Mouse (Mus musculus) brain, embryonic 14.5 days (tissue): ENCODE results near the gene Tada2b. TPM values are rescaled to one million over a fixed set of nuclear protein-coding genes. Genes with fewer than 3 reads are reported as not detected.

Experiments used
- DNase-seq: peaks from one replicate; pipeline ENCODE4 v3.0.0-alpha.2; 2011; ENCODE audit warnings: low read depth
- CTCF ChIP-seq: fragments of 200-500 bp; IDR thresholded peaks from 2 replicates; pipeline ENCODE4 v1.5.1; 2012; ENCODE audit warnings: inconsistent platforms, mild to moderate bottlenecking, moderate library complexity, borderline replicate concordance; ENCODE audit not compliant: insufficient read depth, insufficient read length; ENCODE audit errors: extremely low read depth
- POLR2A ChIP-seq: fragments of 200-500 bp; IDR thresholded peaks from 2 replicates; pipeline ENCODE4 v1.6.1; 2012; ENCODE audit warnings: mild to moderate bottlenecking, inconsistent platforms, borderline replicate concordance; ENCODE audit not compliant: poor library complexity, insufficient read depth, insufficient read length, severe bottlenecking; ENCODE audit errors: extremely low read depth
- polyA plus RNA-seq: library from polyadenylated mRNA; depleted of rRNA; stranded (reverse); fragments of >200 nt; gene quantifications from 2 replicates; pipeline ENCODE4 v1.2.3, GENCODE M21; 2012; rRNA removed

Gene Tada2b
- 16.9 and 19.8 TPM in 2 replicates for polyA plus RNA-seq

DNA sequence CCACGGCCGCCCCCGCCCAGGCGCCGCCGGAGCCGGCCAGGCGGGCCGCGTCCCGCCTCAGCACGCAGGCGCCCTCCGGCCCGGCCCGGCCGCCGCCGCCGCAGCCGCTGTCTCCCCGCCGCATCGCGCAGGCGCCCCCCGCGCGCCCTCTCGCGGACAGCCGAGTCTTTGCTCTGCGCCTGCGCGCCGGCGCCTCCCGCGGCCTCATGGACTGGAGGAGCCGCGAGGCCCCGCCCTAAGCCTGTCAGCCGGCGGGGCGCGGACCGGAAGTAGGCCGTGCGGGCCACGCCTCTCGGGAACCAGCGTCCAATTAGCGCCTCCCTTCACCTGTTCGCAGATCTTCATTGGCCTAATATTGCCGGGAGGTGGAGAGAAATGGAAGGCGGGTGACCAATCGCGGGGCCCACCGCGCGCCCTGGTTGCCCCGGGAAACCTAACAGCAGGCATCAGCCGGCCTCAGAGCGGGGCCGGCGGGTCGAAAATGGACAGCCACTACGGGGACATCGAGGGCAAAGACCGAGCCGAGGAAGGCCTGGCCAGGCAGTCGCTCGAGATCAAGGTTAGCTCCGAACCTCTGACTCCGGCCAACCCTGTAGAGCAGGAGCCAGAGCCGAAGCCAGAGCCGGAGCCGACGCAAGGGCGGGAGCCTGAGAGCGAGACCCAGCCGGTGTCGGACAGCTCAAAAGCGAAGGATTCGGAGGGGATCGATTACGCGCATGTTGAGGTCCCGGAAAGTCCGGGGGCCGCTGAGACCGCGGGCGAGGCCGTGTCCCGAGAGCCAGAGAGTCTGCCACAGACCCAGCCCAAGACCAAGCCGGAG, at the start of gene Tada2b, which contains the start of gene Ccdc96:
Gene Tada2b (minus strand): TSS at position 115 of the 820 bp plus-strand sequence.
Gene Ccdc96 (plus strand): TSS at position 418 of the 820 bp plus-strand sequence.
- TF ChIP-seq POLR2A (0 out of 2 replicates have a peak, but pooled peaks have one; percentile 32), CTCF (peak; percentile 49; the same call in 1 of the 2 replicates)
- peak; percentile 100 for DNase-seq

DNA sequence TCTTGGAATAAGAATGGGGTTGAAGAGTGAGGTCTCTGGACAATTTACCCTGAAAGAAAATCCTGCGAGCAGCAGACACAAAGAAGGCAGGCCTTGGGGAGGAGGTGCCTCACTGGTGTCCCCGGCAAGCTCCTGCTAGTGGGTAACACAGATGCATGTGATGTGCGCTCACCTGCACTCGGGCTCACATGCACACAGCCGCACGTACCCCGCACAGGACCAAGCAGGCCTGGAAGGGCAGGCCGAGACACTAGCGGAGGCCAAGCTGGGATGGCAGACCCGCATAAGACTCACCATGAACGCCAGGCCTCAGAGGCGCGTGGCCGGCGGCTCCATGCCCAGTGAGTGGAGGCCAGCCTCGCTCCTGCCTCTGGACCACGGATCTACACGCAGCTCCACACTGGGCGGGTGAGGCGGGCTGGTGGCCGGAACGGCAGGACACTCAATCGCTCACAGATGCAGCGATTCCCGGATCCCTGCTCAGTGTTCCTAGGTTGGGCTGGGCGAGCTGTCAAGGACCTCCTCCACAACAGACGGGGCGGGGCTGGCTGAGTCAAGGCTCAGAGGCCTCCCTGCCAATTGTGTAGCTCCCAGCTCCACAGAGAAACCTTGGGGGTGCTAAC, 46.2 kb upstream of the Tada2b start:
- TF ChIP-seq CTCF (no peak), POLR2A (no peak)
- DNase-seq, result peak; percentile 97

DNA sequence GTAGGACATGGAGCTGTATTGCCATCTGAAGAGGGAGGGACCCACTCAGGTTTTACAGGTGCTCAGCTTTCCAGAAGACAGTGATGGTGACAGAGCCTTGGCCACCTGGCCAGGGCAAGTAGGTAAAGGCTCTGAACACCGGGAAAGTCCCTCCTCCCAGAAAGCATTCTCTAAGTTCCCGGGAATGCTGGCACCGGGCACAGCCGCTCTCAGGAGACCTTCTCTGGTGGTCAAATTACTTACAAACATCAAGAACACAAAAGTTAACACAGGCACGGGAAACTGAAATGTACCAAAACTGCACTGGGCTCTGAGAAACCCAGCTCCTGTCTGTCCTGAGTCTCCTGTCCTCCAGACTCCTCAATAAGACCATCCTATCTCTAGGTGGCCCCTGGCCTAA, 45.6 kb upstream of the Tada2b start:
- no peak for TF ChIP-seq CTCF
- TF ChIP-seq POLR2A, result no peak
- peak; percentile 32 for DNase-seq

DNA sequence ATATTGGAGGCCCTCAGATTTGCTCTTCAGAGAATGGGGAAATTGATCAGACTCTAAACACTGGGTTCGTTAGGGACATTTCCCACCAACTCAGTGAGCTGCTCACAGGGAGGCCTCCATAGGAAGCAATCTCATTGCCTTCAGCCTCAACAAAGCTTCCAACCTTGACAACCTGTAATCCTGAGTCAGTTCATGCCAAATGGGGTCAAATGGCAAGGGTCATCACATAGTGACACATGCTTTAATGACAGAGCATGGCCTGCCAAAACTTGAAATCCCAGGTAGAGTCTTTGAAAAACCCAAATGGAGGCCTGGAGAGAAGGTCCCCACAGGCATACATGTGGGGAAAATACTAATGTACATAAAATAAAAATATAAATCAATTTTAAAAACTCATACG, 42.8 kb upstream of the Tada2b start:
- TF ChIP-seq POLR2A (no peak), CTCF (no peak)

DNA sequence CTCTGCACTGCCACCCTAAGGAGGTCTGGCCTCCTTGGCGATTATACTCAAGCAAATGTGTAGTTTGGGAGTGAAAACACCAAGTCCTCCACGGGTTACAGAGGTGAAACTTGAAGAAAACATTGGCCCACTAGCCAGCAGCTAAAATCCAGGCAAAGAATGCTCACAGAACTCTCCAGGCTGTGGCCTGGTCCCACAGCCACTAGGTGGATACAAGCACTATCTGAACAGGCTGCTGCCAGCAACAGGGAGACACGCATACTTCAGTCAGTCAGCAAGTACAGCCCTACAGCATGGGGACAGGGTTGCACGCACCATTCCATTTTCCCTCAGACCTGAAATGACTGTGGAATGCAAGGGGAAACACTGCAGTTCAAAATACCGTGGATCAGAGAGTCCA, 42.2 kb upstream of the Tada2b start:
- DNase-seq, result no peak
- TF ChIP-seq CTCF, result peak; percentile 34; the same call in 1 of the 2 replicates
- no peak for TF ChIP-seq POLR2A

More for the DNA sequence above, 42.8 kb upstream of the Tada2b start:
- no peak for DNase-seq

DNA sequence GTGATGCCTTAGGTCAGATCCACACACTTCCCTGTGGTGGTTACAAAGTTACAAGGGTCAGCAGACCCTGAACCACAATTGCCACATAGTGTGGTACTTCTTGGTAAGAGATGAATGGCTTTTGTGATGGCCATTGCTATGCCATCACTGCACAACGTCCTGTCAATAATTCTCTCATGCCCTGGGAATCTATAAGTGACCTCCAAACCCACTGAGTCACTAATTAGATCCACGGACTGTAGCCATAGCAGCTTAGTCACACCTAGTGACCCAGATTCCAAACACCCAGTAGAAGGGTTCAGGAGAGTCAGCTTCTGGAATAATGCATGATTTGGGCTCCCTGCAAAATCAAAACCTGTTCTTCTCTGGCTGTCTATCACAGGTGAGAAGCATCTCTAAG, 41.1 kb upstream of the Tada2b start:
- TF ChIP-seq POLR2A, result no peak
- no peak for TF ChIP-seq CTCF
- no peak for DNase-seq

DNA sequence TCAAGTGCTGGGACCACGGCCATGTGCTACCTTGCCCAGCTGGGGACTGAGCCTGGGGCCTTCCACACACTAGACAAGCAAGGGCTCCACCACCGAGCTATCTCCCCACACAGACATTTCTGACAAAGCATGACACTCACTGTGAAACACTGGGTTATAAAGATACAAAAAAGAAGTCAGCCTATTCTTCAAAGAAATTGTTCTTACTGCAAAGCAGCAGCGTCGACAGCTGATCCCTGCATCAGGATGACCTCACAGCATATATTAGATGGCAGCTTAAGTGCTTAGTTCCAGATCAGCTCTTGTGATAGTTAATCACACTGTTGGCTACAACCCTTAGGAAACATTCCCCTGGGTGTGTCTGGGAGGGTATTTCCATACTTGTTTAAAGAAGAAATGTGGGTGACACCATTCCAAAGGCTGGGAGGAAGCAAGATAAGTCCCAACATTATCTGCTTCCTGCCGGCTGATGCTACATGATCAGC, 39.2 kb upstream of the Tada2b start:
- TF ChIP-seq CTCF (no peak), POLR2A (no peak)
- DNase-seq, result no peak

DNA sequence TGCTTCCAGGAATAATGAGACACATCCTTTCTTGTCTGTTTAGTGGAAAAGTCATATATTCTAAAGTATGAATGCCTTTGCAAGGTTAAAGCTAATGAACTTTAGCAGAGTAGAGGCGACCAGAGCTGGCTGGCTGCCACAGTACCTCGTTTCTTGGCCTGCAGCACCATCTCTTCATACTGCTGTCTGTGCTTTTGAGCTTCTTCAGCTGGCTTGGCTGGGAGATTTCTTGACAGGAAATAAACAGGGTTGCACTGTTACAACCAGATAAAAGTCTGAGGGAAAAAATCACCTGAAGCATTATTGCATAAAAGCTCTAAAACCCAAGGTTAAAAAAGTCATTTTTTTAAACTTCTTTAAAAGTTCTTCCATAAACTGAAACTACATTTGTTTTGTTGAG, 38.7 kb upstream of the Tada2b start:
- no peak for TF ChIP-seq CTCF
- no peak for TF ChIP-seq POLR2A
- no peak for DNase-seq

DNA sequence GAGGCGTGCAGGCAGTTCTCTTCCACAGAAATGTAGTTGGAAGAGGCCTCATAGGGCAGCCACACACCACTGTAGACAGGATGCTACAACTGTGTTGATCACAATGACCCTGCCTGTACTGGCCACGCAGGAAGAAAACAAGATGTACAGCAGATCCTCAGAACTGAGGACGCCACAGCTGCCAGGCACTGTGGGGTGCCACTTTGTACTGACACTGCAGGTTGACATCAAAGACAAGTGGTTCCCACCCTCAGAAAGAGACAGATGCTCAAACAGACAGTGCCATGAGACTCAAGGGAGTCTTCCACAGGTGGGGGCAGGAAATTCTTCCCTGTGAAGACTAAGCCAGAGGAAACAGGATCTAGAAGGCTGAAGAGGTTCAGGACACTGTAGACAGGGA, 35.7 kb upstream of the Tada2b start:
- no peak for DNase-seq
- TF ChIP-seq CTCF (no peak), POLR2A (no peak)

DNA sequence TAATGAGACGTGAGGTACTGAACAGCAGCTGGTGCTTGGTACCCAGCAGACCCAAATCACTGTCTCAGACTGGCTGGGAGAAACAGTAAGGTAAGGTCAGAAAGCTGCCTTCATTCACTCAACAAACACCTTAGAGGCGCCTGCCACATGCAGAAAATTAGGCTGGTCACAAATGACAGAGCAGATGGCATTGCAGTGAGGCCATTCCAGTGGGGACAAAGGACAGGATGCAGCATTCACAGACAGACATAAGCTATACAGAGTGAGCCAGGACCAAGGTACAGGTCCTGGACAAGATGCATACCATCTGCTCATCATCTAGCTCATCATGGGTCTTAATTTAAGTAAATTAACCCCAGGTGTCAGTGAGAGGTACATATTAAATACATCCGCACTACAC, 33.5 kb upstream of the Tada2b start:
- TF ChIP-seq POLR2A (no peak), CTCF (no peak)
- DNase-seq, result no peak

DNA sequence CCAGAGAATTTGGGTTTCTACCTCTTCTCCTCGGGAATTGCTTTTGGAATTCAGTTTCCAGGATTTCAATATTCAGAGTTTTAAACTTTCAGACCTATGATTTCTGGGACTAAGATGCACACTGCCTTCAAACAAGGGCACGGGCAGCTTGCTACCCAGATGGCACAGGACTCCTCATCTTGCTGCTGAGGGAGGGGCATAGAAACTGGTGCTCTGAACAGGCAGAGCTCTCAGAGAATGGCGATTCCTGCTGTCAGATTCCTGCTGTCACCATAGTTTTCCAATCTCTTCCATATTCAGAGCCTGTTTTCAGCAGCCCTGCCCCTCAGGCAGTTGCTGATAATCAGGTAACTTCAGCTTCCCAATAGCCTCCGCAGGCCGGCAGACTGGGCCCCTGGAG, 31.5 kb upstream of the Tada2b start:
- DNase-seq, result peak; percentile 2
- TF ChIP-seq POLR2A, result no peak
- TF ChIP-seq CTCF, result no peak

DNA sequence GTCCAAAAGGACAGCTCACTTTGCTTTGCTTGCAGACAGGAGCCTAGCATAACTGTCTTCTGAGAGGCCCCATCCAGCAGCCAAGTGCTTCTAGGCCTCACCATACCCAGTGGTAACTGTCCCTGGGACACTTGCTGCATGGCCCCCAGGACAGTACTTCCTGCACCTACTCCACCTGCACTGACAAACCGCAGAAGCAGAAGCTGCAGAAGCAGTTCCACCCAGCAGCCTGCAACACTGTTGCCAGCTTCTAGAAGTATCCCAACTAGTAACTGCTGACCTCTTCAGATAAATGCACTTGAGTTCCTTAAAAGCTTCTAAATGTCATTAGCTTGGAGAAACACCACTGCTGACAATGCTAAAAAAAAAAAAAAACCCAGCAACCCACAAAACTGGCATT, 31.0 kb upstream of the Tada2b start:
- TF ChIP-seq CTCF (no peak), POLR2A (no peak)
- DNase-seq, result no peak

DNA sequence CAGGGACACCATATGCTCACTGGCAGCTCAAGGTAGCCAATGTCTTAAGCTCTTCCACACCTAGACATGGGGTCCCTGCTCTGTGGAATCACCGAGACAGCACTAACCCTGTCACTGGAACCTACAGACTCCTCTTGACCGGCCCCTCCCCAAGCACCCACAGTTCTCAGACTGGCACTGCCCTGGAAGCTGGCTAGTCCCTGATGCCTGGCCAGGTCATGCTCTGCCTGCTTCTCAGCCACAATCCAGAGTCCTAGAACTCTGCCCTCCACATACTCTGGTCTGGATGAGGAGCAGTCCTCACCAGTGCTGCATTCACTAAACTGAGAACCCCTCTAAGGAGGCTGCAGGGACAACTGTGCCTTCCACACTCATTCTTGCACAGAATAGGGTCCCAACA, 26.9 kb upstream of the Tada2b start:
- TF ChIP-seq POLR2A, result no peak
- no peak for TF ChIP-seq CTCF
- no peak for DNase-seq
